Mouse (Mus musculus) ES-CJ7 (cell line): ENCODE measurements around the gene Arfip2.

ENCODE experiments used
- DNase-seq: peaks from one replicate; pipeline ENCODE4 v3.0.0; 2011; ENCODE audit warnings: low read depth, low spot score

Gene Arfip2

DNA sequence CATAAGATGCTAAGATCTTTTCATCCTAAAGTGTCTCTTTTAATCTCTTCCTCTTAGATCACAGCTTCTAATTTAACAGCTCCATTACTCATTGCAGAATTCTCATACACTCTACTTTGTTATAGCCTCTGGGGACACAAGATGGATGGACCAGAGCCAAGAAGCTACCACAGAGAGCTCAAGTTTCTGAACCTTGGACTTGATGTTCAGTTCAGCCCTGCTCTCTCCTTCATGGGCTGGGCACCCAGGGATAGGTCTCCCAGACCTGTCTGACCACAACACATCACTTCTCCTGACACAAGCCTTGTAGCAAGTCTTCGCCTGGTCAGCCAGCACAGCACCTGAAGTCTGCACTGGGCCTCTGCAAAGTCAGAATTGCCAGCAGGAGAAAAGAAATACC is 25.8 kb downstream of the Arfip2 start:
- no peak for DNase-seq

DNA sequence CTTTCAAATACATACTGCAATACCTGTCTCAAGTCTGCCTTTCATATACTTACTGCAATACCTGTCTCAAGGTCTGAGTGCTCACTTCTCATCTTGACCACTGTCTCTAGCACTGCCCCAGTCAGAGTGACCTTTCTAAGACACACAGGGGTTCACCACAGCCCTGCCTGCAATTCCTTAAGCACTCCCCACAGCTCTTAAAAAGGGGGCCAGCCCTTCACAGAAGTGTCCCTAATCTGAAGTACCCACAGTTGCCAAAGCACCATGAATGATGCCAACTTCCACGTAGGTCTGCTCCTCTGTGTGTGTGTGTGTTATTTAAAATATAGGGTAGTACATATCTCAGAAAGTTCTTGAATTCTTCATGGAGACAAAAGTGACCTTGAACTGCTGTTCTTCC is 28.4 kb downstream of the Arfip2 start:
- no peak for DNase-seq

DNA sequence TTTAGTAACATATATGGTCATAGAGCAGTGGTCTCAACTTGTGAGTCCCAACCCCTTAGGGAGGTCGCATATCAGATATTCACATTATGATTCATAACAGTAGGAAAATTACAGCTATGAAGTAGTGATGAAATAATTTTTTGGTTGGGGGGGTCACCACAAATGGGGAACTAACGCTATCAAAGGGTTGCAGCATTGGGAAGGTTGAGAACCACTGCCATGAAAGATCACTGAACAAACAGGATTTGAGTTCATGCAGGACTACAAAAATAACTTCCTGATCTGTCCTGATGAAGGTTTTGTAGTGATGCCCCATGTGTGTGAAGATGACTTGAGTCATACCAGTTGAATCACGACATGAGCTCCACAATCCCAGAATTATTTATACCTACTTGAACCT is 31.7 kb downstream of the Arfip2 start:
- no peak for DNase-seq

DNA sequence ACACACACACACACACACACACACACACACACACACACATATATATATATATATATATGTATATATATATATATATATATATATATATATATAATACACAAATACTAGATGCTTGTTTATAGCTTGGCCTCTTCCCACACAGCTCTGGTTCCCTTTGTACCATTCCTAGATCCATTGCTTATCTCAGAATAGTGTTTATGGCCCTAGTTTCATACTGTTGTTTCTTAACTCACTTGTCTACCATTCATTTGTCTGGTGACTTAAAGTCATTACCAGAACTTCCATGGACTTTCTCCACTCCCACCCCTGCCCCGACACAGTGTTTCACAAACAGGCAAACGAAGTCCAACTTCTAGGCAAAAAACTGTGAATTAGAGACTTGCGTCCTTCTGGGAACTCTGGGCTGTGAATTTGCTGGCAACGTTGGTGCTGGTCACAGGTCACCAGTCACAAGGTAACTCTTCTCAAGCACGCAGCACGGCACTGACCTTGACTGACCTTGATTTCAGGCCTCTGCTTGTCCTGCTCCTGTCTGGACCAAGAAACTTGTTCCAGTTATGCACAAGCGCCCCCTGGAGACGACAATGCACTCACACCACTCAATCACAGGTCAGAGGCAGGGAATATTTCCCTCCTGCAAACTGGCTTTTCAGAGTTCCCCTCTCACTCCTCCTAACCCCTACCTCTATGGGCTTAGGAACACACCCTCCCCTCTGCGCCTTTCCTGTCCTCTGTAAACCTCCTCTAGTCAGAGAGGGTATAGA is 37.2 kb downstream of the Arfip2 start:
- DNase-seq, result peak; percentile 87

DNA sequence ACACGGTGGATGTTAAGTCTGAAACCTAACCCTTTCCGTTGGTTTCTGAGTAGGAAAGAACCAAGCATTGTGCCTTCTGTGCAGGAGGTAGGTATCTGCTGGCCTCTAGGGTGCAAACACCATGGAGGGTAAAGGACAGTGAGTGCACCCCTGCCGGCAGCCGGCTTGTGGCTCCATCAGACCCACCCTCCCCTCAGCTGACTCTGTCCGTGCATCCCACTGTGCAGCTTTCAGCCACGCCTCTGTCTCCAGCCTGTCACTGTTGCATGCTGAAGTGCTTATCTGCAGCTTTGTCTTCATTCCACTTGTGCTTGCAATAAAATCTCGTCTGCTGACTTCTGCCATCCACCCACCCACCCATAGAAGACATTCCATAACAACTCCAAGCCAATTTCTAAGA is 50.1 kb downstream of the Arfip2 start:
- peak; percentile 41 for DNase-seq

DNA sequence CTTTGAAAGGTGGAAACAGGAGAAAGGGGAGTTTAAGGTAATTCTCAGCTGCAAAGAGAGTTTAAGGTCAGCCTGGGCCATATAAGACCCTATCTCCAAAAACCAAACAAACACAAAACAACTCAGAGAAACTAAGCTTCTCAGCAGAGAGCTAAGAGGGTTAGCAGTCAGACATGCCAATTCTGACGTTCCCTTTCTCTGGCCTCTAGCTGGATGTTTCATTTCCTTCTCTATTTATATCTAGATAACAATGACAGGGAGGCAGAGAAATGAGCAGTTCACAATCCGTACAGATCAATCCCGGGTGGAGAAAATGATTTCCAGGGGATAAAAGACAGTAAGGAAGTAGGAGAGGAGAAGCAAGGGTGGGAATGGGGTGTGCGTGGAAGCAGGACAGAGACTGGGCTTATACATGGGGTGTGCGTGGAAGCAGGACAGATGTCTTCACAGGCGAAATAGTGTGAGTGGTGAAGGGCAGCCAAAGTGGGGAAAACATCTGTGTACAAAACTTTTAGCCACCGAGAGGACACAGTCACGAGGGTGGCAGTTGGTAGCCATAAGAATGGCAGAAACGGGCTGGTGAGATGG is 51.8 kb downstream of the Arfip2 start:
- DNase-seq, result no peak
